Mouse (Mus musculus) limb, embryonic 13.5 days (tissue): ENCODE measurements at regions not wholly inside any gene's neighbourhood (a gene's known extent, or its start where the extent isn't known, plus 50 kb on each side); places are given as distances from the start of the nearest gene placed in this dataset.

Source experiments
- ATAC-seq: fragments of 200-750 bp; cut with Nextera tagmentation; 2 replicates; pipeline ENCODE4 v1.8.0; 2017; ENCODE audit warnings: low read depth, moderate number of reproducible peaks, moderate TSS enrichment; ENCODE audit not compliant: low FRiP score
- H3K27ac ChIP-seq: fragments of 300-500 bp; sonication (generic); 2 replicates; pipeline ENCODE4 v1.5.1; 2015; ENCODE audit warnings: inconsistent platforms, mild to moderate bottlenecking, moderate library complexity
- H3K27me3 ChIP-seq: fragments of 300-500 bp; sonication (generic); 2 replicates; pipeline ENCODE4 v1.6.1; 2015; ENCODE audit warnings: mild to moderate bottlenecking, inconsistent platforms
- H3K36me3 ChIP-seq: fragments of 300-500 bp; sonication (generic); 2 replicates; pipeline ENCODE4 v1.6.1; 2015; ENCODE audit warnings: inconsistent platforms, mild to moderate bottlenecking, moderate library complexity
- H3K4me1 ChIP-seq: fragments of 300-500 bp; sonication (generic); 2 replicates; pipeline ENCODE4 v1.6.1; 2015; ENCODE audit warnings: inconsistent platforms
- H3K4me2 ChIP-seq: fragments of 300-500 bp; sonication (generic); replicated peaks from 2 replicates; pipeline ENCODE4 v1.6.1; 2015; ENCODE audit warnings: inconsistent platforms, mild to moderate bottlenecking, moderate library complexity
- H3K4me3 ChIP-seq: fragments of 300-500 bp; sonication (generic); 2 replicates; pipeline ENCODE4 v1.5.1; 2015; ENCODE audit warnings: moderate library complexity, mild to moderate bottlenecking, inconsistent platforms
- H3K9ac ChIP-seq: fragments of 300-500 bp; sonication (generic); 2 replicates; pipeline ENCODE4 v1.6.1; 2015; ENCODE audit warnings: mild to moderate bottlenecking, inconsistent platforms
- H3K9me3 ChIP-seq: fragments of 300-500 bp; sonication (generic); 2 replicates; pipeline ENCODE4 v1.6.1; 2016; ENCODE audit warnings: inconsistent platforms
- WGBS: fragments of 180-500 bp; shearing (Covaris S2); methylation state at CpG from one replicate; pipeline ENCODE4 v1.1.7; 2015; 5-methylcytosine and 5-hydroxymethylcytosine counted together

- no peaks in the 10 kb centered on the region for H3K36me3 ChIP-seq
- WGBS: 70% methylated on average over 6 of the region's 6 CpGs
- H3K9me3 ChIP-seq: no peaks in the 10 kb centered on the region
- H3K4me1 ChIP-seq: no peaks in the 10 kb centered on the region
- no peaks in the 10 kb centered on the region for H3K27me3 ChIP-seq
- no peak for ATAC-seq
- no peak overlapping the region for H3K4me3 ChIP-seq
- H3K27ac ChIP-seq: no peak overlapping the region
- H3K9ac ChIP-seq: no peak overlapping the region
- no peak overlapping the region for H3K4me2 ChIP-seq
Observed at GRCm38 (mm10) chr4:105924781-105925382, 135.2 kb downstream of the Gm12728 start.

GRCm38 (mm10) chr4:105925506-105925905 is 135.8 kb downstream of the Gm12728 start:
- H3K4me2 ChIP-seq: no peak overlapping the region
- 82% methylated on average over 2 of the region's 2 CpGs for WGBS
- no peaks in the 10 kb centered on the region for H3K9me3 ChIP-seq
- H3K9ac ChIP-seq: no peak overlapping the region
- no peaks in the 10 kb centered on the region for H3K4me1 ChIP-seq
- no peaks in the 10 kb centered on the region for H3K36me3 ChIP-seq
- no peak for ATAC-seq
- H3K27me3 ChIP-seq: no peaks in the 10 kb centered on the region
- H3K27ac ChIP-seq: no peak overlapping the region
- H3K4me3 ChIP-seq: no peak overlapping the region

- no peaks in the 10 kb centered on the region for H3K9me3 ChIP-seq
- no peak overlapping the region for H3K4me3 ChIP-seq
- no peak for ATAC-seq
- H3K27ac ChIP-seq: no peak overlapping the region
- 93% methylated on average over 10 of the region's 10 CpGs for WGBS
- no peaks in the 10 kb centered on the region for H3K4me1 ChIP-seq
- H3K9ac ChIP-seq: no peak overlapping the region
- H3K36me3 ChIP-seq: no peaks in the 10 kb centered on the region
- no peak overlapping the region for H3K4me2 ChIP-seq
- no peaks in the 10 kb centered on the region for H3K27me3 ChIP-seq
Observed at GRCm38 (mm10) chr4:105929658-105930057, 140.0 kb downstream of the Gm12728 start.

- Histone ChIP-seq H3K4me2 (no peak overlapping the region), H3K4me1 (peaks cover 5% of the 10 kb centered on the region), H3K9ac (no peak overlapping the region), H3K9me3 (no peaks in the 10 kb centered on the region), H3K27ac (no peak overlapping the region), H3K4me3 (no peak overlapping the region), H3K36me3 (no peaks in the 10 kb centered on the region), H3K27me3 (no peaks in the 10 kb centered on the region)
- 76% methylated on average over 4 of the region's 4 CpGs for WGBS
- ATAC-seq: no peak
Observed at GRCm38 (mm10) chr4:105934971-105935370, 145.3 kb downstream of the Gm12728 start.

GRCm38 (mm10) chr4:105936755-105937514 is 147.3 kb downstream of the Gm12728 start:
- no peaks in the 10 kb centered on the region for H3K27me3 ChIP-seq
- H3K9me3 ChIP-seq: no peaks in the 10 kb centered on the region
- H3K36me3 ChIP-seq: no peaks in the 10 kb centered on the region
- ATAC-seq: no peak
- no peak overlapping the region for H3K4me2 ChIP-seq
- 83% methylated on average over 7 of the region's 7 CpGs for WGBS
- no peak overlapping the region for H3K27ac ChIP-seq
- peaks cover 14% of the 10 kb centered on the region for H3K4me1 ChIP-seq
- no peak overlapping the region for H3K9ac ChIP-seq
- no peak overlapping the region for H3K4me3 ChIP-seq

GRCm38 (mm10) chr4:105937587-105937986 is 147.9 kb downstream of the Gm12728 start:
- WGBS: 83% methylated on average over 6 of the region's 6 CpGs
- no peak for ATAC-seq
- Histone ChIP-seq H3K36me3 (no peaks in the 10 kb centered on the region), H3K4me3 (no peak overlapping the region), H3K27ac (no peak overlapping the region), H3K9me3 (no peaks in the 10 kb centered on the region), H3K9ac (no peak overlapping the region), H3K4me2 (no peak overlapping the region), H3K27me3 (no peaks in the 10 kb centered on the region), H3K4me1 (peaks cover 16% of the 10 kb centered on the region)

- H3K9me3 ChIP-seq: no peaks in the 10 kb centered on the region
- no peak for ATAC-seq
- H3K27ac ChIP-seq: no peak overlapping the region
- no peak overlapping the region for H3K9ac ChIP-seq
- no peak overlapping the region for H3K4me2 ChIP-seq
- H3K4me3 ChIP-seq: no peak overlapping the region
- H3K27me3 ChIP-seq: no peaks in the 10 kb centered on the region
- H3K4me1 ChIP-seq: peaks cover 16% of the 10 kb centered on the region
- H3K36me3 ChIP-seq: no peaks in the 10 kb centered on the region
- 85% methylated on average over 11 of the region's 11 CpGs for WGBS
Observed at GRCm38 (mm10) chr4:105938886-105939285, 149.2 kb downstream of the Gm12728 start.

GRCm38 (mm10) chr4:105939636-105940199 is 150.0 kb downstream of the Gm12728 start:
- Histone ChIP-seq H3K27me3 (no peaks in the 10 kb centered on the region), H3K9ac (no peak overlapping the region), H3K36me3 (no peaks in the 10 kb centered on the region), H3K27ac (no peak overlapping the region), H3K4me3 (no peak overlapping the region), H3K4me2 (no peak overlapping the region), H3K9me3 (no peaks in the 10 kb centered on the region), H3K4me1 (peaks cover 22% of the 10 kb centered on the region)
- WGBS: 51% methylated on average over 11 of the region's 11 CpGs
- peak; percentile 24 for ATAC-seq

- no peaks in the 10 kb centered on the region for H3K27me3 ChIP-seq
- no peak overlapping the region for H3K27ac ChIP-seq
- WGBS: 82% methylated on average over 7 of the region's 7 CpGs
- ATAC-seq: no peak
- H3K36me3 ChIP-seq: no peaks in the 10 kb centered on the region
- no peak overlapping the region for H3K9ac ChIP-seq
- H3K4me3 ChIP-seq: no peak overlapping the region
- no peak overlapping the region for H3K4me2 ChIP-seq
- no peaks in the 10 kb centered on the region for H3K9me3 ChIP-seq
- peaks cover 27% of the 10 kb centered on the region for H3K4me1 ChIP-seq
Observed at GRCm38 (mm10) chr4:105940891-105941290, 151.2 kb downstream of the Gm12728 start.

GRCm38 (mm10) chr4:105941785-105942184 is 152.1 kb downstream of the Gm12728 start:
- WGBS: 36% methylated on average over 7 of the region's 7 CpGs
- H3K4me1 ChIP-seq: peaks cover 27% of the 10 kb centered on the region
- H3K27me3 ChIP-seq: no peaks in the 10 kb centered on the region
- H3K4me2 ChIP-seq: no peak overlapping the region
- no peak for ATAC-seq
- H3K9ac ChIP-seq: no peak overlapping the region
- H3K4me3 ChIP-seq: no peak overlapping the region
- no peak overlapping the region for H3K27ac ChIP-seq
- no peaks in the 10 kb centered on the region for H3K36me3 ChIP-seq
- no peaks in the 10 kb centered on the region for H3K9me3 ChIP-seq

- Histone ChIP-seq H3K4me1 (peaks cover 23% of the 10 kb centered on the region), H3K4me2 (no peak overlapping the region)
Observed at GRCm38 (mm10) chr4:105944962-105945361, 155.3 kb downstream of the Gm12728 start.

GRCm38 (mm10) chr4:105945921-105946320 is 156.3 kb downstream of the Gm12728 start:
- ATAC-seq: no peak
- no peaks in the 10 kb centered on the region for H3K9me3 ChIP-seq
- H3K27ac ChIP-seq: no peak overlapping the region
- H3K36me3 ChIP-seq: no peaks in the 10 kb centered on the region
- H3K9ac ChIP-seq: no peak overlapping the region
- H3K4me1 ChIP-seq: peaks cover 21% of the 10 kb centered on the region
- H3K27me3 ChIP-seq: no peaks in the 10 kb centered on the region
- H3K4me2 ChIP-seq: no peak overlapping the region
- WGBS: 95% methylated on average over 1 of the region's 1 CpGs
- no peak overlapping the region for H3K4me3 ChIP-seq

More at GRCm38 (mm10) chr4:105944962-105945361, 155.3 kb downstream of the Gm12728 start:
- no peaks in the 10 kb centered on the region for H3K27me3 ChIP-seq
- H3K4me3 ChIP-seq: no peak overlapping the region
- no peaks in the 10 kb centered on the region for H3K9me3 ChIP-seq
- no peak overlapping the region for H3K9ac ChIP-seq
- no peak overlapping the region for H3K27ac ChIP-seq
- 74% methylated on average over 5 of the region's 5 CpGs for WGBS
- ATAC-seq: no peak
- H3K36me3 ChIP-seq: no peaks in the 10 kb centered on the region
